Mouse (Mus musculus): ENCODE data around the gene Krtap31-2.
A peak's percentile ranks its signal among the peaks of the same experiment; 100 is the strongest.

The Krtap31-2 gene

DNA sequence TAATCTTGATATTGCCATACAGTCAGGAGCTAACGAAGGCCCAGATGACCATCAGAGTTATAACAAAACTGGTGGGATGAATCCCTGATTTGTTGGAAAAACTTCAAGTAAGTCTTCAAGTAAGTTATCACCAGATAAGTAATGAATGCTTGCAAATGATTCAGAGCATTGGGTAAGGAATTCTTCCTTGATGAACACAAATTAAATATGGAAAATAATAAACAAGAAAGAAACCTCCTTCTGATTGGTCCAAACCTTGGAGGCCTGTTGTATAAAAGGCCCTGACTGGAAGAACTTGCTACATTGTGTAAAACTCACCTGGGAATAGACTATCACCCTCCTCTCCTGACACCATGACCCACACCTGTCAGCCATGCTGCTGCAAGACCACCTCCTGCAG, at the start of gene Krtap31-2:
Gene Krtap31-2 (plus strand): TSS at position 301 of the 400 bp plus-strand sequence.
- no peak for DNase-seq (ENCODE audit: low spot score)

DNA sequence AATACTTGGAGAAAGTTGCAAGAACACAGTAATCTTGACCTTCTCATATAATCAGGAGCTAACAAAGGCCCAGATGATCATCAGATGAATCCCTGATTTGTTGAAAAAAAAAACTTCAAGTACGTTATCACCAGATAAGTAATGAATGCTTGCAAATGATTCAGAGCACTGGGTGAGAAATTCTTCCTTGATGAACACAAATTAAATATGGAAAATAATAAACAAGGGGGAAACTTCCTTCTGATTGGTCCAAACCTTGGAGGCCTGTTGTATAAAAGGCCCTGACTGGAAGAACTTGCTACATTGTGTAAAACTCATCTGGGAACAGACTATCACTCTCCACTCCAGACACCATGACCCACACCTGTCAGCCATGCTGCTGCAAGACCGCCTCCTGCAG, 28.5 kb upstream of the Krtap31-2 start, which contains the start of gene Krtap31-1:
Gene Krtap31-1 (plus strand): TSS at position 301 of the 400 bp plus-strand sequence.
- no peak for DNase-seq (ENCODE audit: low spot score)

DNA sequence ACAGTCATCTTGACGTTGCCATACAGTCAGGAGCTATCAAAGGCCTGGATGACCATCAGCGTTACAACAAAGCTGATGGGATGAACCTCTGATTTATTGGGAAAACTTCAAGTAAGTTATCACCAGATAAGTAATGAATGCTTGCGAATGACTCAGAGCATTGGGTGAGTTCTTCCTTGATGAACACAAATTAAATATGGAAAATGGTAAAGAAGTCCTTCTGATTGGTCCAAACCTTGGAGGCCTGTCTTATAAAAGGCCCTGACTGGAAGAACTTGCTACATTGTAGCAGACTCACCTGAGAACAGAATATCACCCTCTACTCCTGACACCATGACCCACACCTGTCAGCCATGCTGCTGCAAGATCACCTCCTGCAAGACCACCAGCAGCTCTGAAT, 21.6 kb upstream of the Krtap31-2 start, which contains the start of gene Gm11565:
Gene Gm11565 (plus strand): TSS at position 301 of the 400 bp plus-strand sequence.
- DNase-seq (ENCODE audit: low spot score), result no peak

DNA sequence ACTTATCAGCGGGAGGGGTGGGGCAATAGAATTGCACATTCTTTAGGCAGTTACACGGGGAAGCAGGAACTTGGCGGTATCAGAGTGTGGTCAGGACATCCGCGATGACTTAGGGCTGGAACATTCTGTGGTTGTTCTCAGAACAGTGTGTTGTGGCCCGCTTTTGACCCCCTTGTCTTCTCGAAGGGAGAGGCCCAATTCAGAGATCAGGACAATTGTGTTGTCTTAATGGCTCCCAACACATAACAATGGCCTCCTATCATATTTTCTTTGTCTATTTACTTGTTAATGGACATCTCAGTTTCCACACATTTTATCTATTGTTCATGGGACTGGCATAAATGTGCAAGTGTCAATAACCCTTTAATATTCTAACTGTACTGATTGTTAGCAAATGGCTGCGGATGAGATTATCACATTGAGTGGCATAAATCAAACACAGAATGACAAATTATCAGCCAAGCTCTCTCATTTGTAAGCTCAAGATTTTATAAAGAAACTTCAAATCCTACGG, 1.7 kb downstream of the Krtap31-2 start:
- DNase-seq (ENCODE audit: low spot score), result no peak

DNA sequence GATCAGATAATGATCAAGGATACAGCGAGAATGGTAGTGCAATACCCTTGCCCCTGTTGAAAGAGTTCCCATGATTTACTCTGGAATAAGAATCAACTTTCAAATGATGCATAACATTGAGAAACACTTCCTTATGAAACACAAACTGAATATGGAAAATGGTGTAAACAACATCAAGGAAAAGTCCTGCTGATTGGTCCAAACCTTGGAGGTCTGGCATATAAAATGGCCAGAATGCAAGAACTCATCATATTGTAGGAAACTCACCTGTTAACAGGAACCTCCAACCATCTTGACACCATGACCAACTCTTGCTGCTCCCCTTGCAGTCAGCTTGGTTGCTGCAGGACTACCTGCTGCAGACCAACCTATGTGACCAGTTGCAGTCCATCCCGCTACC, 12.1 kb downstream of the Krtap31-2 start, which contains the start of gene Krtap9-5:
Gene Krtap9-5 (plus strand): TSS at position 301 of the 400 bp plus-strand sequence.
- DNase-seq (ENCODE audit: low spot score), result no peak

DNA sequence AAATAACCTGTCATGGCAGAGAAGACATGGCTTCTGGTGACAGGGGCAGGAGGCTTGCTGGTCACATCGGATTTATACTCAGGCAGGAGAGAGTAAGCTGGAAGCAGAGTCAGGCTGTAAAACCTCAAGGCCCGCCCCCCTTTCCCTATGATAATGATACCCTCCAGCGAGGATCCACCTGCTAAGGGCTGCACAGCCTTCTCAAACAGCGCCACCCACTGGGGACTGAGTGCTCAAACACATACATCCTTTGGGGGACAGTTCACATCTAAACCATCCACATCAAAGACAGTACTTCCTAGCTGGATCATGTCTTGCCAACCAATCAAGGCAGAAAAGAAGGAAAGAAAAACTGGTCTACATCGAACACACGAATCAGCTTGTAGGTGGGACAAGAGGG, 28.1 kb downstream of the Krtap31-2 start:
- no peak for DNase-seq (ENCODE audit: low spot score)

DNA sequence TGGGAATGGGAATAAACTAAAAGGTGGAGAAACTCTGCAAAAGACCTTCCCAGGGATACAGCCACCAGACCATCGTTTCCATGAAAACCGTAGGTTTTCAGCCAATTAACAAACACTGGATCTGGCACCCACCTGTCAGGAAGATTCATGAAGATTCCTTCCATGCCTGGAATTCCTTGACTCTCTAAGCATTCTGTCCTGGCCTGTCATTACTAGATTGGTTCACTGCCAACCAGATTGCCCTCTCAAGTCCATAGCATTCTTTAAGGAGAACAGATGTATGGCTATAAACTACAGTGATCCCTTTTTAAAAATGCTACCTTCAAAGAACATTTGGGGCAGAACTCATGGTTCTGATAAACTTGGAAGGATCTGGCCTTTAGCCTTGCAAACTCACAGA, 29.9 kb downstream of the Krtap31-2 start:
- DNase-seq (ENCODE audit: low spot score), result no peak

DNA sequence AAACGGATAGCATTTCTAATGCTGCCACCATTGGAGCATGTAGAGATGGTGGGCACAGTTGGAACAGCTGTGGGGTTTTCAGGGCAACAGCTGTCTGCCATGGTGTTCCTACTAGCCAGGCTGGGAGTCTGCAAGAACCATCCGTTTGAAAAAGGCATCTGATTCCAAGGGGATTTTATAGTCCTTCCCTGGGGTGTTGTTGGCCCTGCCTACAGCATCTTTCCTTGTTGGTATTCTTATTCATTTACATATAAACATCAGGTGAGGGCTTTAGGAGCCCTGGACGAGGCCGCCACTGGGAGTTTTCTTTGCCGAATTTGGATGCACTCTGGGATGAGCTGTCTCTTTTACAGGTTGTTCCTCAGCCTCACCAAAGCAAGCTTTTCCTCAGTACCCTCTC, 42.9 kb downstream of the Krtap31-2 start, which contains the start of gene Krtap29-1:
Gene Krtap29-1 (minus strand): TSS at position 101 of the 400 bp plus-strand sequence.
- DNase-seq (ENCODE audit: low spot score), result no peak

DNA sequence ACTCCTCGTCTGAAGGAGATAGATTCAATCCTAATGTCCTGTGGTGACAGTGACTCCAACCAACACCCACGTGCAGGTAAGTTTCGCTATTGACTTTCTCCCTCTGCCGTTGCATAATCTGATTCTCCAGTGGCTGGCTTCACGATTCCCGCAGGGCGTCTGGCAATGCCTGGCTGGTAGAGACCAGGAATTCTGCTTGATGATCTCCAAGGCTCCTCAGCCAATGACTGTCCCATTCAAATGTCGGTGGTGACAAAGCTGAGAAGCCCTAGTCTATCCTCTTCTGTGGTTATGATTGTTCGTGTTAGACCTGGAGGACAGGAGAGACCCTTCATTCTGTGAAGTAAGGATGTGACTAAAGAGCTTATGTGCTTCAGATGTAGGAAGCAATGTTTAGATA, 46.6 kb downstream of the Krtap31-2 start:
- DNase-seq (ENCODE audit: low spot score), result no peak

DNA sequence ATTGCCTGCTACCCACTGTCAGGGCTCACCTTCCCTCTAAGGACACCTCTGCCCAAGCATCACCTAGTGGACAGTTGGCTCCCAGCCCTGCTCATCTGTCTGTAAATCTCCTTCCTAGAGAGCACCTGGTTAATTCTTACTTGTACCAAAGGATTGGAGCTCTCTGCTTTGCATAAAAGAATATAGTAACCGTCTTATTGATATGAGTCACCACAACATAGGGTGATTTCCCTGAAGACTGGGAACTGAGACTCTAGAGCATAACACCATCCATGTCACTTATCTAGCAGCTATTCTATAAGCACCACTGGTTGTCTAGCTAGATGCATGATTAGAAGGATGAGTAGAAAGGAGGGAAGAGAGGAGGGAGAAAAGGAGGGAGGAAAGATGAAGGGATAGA, 47.4 kb downstream of the Krtap31-2 start:
- no peak for DNase-seq (ENCODE audit: low spot score)

DNA sequence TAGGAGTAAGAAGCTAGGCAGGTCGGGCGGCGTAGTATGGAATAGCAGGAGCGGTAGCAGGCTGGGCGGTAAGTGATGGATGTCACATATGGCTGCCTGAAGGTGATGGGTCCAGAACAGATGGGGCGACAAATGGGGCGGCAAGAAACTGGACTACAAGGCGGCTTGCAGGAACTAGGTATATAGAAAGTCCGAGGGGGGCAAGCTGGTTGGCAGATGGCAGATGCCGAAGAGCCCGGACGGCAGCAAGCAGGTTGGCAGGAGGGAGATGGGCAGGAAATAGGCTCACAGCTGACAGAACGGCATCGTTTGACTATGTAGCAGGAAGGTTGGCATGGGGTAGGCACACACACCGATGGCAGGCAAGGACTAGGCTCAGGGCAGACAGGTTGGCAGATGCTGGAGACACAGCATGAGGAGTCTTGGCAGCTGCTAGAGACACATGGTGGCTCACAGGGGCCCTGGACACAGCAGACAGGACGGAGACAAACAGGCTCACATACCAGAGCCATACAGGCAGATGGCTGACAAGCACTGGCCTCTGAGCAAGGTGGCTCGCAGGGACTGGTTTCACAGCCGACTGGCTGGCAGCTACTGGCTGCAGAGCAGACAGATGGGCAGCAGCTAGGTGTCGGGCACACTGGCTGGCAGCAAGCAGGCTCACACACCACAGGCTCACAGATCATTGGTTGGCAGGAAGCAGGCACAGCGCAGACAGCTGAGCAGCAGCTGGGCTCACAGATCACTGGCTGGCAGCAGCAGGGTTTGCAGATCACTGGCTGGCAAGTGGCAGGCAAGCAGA, 49.4 kb downstream of the Krtap31-2 start:
- peak; percentile 17 for DNase-seq (ENCODE audit: low spot score)

DNA sequence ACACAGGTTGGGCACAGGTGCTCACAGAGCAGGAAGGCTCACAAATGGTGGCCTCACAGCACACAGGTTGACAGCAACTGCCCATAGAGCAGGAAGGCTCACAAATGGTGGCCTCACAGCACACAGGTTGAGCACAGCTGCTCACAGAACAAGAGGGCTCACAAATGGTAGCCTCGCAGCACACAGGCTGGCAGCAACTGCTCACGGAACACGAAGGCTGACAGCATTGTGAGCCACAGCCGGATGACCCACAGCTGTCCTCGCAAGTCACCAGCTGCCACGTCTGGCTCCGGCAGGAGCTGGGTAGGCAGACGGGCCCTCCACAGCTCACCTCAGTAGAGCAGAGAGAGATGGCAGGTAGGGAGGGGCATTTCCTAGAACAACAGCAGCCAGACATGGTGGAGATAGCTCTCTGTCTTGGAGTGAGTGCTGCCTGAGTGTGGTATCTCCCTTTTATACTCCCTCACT, 50.1 kb downstream of the Krtap31-2 start, which contains the start of gene Krtap16-1:
Gene Krtap16-1 (minus strand): TSS at position 418 of the 468 bp plus-strand sequence.
- DNase-seq (ENCODE audit: low spot score), result no peak
